Mouse (Mus musculus): ENCODE data around the gene Atp10a.
"Not testable (repeated sequence)": the region's sequence is repeated elsewhere in the genome, so short reads cannot be mapped to it uniquely, and the experiment has no call there.

The Atp10a gene

DNA sequence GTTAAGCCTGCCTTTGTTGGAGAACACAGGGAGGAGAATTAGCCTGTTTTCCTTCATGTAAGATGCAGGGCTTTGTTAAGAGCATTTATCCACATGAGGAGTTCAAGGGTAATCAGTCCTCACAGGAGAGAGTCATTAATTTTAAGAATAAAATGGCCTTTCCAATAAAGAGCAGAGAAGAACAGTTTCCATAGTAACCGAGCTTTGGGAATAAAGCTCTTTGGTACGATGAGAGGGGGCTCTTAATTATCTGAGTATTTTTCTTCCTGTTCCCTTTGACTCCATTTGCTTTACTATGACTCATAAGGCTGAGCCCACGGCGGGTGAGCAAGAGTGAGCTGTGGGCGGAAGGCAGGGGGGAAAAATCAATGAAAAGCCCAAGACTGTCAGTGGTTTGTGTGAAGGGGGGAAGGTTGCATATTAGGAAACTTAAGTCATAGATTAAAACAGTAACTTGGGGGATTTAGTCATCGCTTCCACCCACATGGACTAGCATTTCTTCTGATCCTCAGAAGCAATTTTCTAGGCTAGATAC lies 166.2 kb downstream of the Atp10a start:
- DNase-seq: no peak

- DNase-seq: no peak
Measured at GRCm38 (mm10) chr7:58824686-58825085, 168.7 kb downstream of the Atp10a start.

DNA sequence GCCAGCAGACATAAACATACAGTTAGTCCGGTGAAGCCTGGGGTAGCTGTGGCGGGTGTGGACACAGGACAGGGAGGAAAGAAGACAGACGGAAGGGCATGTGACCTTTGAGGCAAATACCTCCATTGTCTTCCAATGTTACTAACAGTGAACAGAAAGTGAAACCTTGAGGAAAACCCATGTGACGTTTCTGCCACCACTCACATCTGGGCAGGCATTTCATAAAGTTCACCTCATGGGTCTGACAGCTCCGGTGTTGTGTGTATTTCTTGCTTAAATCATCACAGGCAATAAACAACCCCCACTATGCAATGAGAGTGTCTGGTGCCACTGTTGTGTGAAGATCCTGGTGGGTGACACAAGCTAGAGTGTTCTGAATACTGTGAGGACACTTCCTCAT lies 173.1 kb downstream of the Atp10a start:
- no peak for DNase-seq

DNA sequence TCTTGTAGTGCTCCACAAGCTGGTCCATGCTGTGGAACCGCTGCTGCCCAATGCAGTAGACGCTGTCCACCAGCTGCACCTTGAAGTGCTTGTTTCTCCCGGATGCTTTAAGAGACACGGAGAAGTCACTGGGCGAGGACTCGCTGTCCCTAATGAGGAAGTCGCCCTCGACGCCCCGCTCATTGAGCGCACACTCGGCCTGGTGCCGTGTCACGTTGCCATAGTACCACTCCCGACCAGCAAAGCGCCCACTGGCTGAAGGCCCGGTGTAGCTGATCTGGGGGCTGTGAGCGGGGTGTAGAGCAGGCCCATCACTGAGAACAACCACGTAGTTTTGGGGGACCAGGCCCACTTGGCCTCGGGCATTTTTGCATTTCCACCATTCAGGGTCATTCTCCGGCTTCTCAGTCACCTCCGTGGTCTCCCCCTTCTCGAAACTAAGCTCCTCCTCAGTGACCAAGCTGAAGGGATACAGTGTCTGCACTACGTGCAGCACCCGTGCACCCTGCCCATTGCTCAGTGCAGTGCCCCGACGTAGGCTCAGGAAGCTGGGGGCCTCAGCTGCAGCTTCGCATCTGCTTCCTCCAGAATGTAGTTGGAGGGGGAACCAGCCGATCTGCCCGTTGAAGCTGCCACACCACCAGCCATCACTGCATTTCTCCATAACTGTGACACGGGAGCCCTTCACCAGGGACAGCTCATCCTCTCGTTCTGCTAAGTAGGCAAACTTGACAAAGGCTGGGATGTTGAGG lies 181.1 kb downstream of the Atp10a start:
- not testable (repeated sequence) for DNase-seq

- DNase-seq: no peak
Measured at GRCm38 (mm10) chr7:58840367-58840766, 184.4 kb downstream of the Atp10a start.

GRCm38 (mm10) chr7:58841066-58841465 lies 185.1 kb downstream of the Atp10a start:
- DNase-seq: no peak

DNA sequence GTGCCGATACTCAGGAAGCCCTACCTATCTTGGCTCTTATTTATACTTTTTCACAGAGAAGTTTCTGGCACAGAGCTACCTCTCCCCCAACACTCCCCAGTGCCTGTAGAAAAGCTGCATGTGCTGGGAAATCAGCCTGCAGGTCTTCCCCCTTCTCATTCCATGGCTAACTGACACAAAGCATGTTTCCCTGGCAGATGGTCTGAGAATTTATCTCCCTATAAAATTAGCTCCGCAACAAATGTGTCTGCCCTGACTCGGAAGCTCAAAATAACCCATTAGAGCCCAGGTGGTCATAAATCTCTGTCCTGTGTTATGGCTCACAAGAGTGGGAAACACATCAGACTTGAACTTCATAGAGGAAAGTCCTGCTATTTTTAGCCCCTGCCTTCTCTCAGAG lies 186.9 kb downstream of the Atp10a start:
- peak; percentile 36 to 40 for DNase-seq

DNA sequence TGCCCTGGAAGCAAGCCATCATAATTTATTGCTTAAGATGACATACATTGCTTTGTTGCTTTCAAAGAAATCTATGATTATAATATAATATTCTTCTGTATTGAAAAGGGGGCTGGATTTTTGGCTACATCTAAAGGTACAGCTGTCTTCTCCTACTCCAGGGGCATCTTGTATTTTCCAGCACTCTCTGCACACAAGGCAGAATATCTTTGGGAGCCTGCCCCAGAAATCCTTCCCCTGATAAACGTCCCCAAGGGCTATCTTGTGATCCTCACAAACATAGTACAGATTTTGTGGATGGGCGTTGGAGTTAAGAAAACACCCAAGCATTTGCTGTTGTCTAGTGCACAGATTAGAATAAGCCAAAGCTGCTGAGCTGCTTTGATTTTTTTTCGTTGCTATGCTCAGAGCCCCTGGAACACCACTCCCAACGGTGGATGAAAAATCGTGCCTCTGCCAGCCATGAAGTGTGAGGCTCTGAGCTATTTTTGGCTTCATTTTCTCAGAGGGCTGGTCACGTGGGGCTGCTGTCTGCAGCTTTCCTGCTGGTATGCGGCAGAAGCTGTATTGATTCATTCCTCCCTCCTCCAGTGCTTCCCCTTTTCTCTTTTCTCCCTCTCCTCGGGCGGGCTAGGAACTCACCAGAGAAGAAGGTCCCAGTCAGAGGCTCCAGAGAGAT lies 187.9 kb downstream of the Atp10a start:
- peak; percentile 84 to 91 for DNase-seq

DNA sequence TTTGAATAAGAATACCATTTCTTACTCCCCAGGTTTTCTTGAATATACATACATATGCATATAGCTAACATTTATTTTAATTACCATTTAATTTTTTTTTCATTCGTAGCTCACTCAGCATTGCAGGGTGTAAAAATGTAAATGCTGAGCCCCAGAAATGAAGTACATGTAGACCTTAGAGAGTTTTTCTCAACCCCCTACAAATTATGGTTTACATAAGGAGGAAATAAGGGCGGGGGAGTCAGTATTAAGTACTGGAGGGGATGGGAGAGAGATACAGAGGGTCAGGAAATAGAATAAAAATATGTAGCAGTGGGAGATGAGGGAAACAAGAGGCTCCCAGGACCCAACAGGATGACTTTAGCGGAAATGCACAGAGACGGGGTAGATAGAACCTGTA lies 188.5 kb downstream of the Atp10a start:
- peak in 1 of 2 experiments; percentile 14 for DNase-seq

- DNase-seq: no peak
Measured at GRCm38 (mm10) chr7:58858921-58859320, 203.0 kb downstream of the Atp10a start.

- no peak for DNase-seq
Measured at GRCm38 (mm10) chr7:58863174-58863573, 207.2 kb downstream of the Atp10a start.

DNA sequence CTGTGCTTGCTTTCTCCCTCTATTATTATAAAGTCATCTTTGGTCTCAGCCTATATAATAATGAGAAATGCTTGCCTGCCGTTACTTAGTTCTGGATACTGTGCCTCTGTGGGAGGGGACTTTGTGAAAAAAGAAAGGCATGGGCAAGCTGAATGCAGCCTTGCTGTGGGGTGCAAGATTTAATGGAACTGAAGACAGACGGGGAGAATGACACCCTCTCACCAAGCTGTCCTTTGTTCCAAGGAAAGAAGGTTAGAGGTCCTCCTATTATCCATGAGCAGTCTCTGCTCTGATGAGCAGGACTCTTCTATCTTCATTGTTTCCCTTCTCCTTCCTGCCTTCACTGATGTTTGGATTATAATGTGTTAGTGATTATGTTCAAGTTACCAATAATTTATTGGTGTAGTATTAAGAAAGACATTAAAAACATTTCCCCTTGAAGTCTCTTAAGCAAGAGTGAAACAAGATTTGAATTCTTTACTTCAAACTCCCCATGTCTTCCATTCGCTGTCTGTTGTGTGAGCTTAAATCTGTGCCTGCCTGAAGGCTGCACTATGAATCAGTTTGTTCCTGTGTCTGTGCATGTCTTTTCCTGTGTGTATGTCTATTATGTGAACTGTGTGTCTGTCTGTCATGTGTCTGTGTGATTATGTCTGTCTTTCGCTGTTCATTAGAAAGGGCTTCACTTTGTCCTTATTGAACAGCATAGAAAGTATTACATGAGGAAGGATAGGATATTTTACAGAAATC lies 211.1 kb downstream of the Atp10a start:
- DNase-seq: no peak

DNA sequence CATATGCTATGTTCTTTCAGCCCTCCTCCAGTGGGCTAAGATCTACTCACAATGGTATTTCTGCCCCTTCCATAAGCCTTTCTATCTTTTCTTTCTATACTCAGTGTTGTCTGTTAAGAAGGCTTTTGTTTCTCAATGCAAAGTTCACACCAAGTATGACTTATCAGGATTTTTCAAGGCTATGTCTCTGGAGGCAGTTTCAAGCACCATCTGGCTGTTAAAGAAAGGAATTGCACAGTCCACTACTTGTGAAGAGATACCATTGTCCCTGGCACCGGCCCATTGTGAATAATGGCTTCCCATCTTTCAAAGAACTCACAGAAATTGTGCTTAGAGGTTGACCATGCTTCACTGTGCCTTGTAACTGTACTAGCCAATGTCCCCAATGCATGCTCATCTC lies 214.7 kb downstream of the Atp10a start:
- no peak for DNase-seq

GRCm38 (mm10) chr7:58873676-58874075 lies 217.7 kb downstream of the Atp10a start:
- DNase-seq: no peak

All from cerebellum, adult 18-20 months (tissue).